Mouse (Mus musculus) gastrocnemius, postnatal 10 days (tissue): ENCODE results near the gene Trpm4. TPM values are rescaled to one million over a fixed set of nuclear protein-coding genes. Genes with fewer than 3 reads are reported as not detected.
"Not testable (repeated sequence)": the region's sequence is repeated elsewhere in the genome, so short reads cannot be mapped to it uniquely, and the experiment has no call there.

Source experiments
- DNase-seq: peaks from one replicate; pipeline ENCODE4 v3.0.0; 2021; ENCODE audit warnings: mixed read lengths
- long read RNA-seq, 2 experiments: library from polyadenylated mRNA; stranded (forward); transcript quantifications; one replicate each; pipeline ENCODE4 v2.0.0; 2021
- total RNA-seq, 2 experiments: library from RNA; stranded (reverse); gene quantifications; 2 replicates each; pipeline ENCODE4 v1.2.3; 2021

Gene Trpm4
- 10 to 100 TPM; 25.5 to 35.2 TPM for total RNA-seq
- long read RNA-seq, experiment 1, full-length matches to known transcripts: 16 of 83 reads
- long read RNA-seq, experiment 1, partial matches to known transcripts: 17 of 83 reads
- long read RNA-seq, experiment 1, other reads (novel, unspliced or antisense): 50 of 83 reads
- long read RNA-seq, experiment 2, full-length matches to known transcripts: 17 of 56 reads
- long read RNA-seq, experiment 2, partial matches to known transcripts: 7 of 56 reads
- long read RNA-seq, experiment 2, other reads (novel, unspliced or antisense): 32 of 56 reads

DNA sequence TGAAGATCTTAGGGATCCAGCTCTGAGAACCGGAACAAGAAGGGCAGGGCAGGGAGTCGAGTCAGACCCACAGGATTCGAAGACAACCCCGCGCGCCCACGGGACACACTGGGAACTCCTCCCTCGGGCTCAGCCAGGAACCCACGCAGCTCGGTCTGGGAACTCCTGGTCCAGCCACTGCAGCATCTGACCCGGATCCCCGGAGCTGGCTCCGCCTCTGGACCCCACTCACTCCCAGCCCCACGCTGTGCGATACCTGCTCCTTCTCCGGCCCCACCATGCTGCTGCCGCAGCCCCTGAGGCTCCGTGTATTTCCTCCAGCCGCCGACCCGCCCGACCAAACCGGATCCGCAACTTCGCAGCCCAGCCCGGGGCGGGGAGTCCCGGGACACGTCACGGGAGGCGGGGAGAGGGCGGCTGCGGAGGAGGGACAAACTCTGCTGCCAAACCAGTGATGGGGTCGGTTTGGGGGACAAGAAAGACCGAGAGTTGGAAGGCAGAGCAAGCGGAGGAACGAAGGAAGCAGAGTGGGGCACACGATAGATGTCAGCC lies at the start of gene Trpm4:
TSS of gene Trpm4 (minus strand) at position 350 of the 552 bp plus-strand sequence.
- DNase-seq: peak; percentile 91

DNA sequence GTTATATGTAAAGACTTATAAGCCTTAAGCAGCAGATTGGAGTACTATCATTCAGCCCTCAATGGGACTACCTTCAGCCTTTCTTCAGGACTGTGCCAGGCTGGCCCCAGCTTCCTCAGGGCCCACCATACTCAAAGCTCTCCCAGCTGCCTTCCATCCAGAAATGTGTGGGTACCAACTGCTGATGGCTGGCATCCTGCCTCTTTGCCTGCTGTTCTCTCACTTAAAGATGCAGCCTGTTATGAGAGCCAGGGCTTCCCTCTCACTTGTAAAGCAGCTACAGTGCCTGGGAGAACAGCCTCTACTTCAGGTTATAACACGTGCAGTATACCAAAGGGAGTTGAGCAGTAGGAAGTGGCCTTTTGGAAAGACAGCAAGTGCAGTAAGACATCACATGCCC lies 42.5 kb upstream of the Trpm4 start:
- no peak for DNase-seq

DNA sequence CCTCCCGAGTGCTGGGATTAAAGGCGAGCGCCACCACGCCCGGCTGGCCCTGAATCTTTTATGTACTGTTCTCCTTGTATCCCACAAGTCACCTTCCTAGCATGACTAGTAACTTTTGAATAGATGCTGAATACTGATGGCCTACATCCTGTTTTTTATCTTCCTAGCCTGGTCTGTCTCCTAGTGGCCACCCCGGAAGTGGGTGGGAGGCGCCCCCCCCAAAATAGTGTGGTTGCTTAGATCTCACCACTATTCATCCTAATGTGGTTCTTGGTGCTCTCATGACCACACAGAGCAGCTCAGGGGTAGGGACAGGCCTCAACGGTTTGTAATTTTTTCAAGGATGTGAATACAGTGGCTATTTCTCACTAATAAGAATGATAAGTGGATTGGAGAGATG lies 41.0 kb upstream of the Trpm4 start:
- DNase-seq: no peak

DNA sequence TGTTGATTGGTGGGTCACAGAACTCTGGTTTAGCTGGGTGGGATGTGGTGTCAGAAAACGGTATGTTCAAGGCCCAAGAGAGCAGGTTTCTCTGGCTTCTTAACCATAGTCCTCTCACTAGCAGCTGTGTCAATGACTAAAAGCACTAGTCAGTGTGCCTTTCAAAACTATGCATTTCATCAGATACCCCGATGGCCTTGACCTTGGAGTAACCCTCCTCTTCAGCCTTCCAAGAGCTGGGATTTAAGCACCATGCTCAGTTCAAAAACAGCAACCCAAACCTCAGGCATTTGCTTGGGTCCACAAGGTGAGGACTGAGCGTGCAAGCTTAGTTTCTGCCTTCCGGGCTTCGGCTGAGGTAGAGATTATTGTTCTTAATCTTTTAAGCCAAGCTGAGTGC lies 38.8 kb upstream of the Trpm4 start:
- DNase-seq: no peak

DNA sequence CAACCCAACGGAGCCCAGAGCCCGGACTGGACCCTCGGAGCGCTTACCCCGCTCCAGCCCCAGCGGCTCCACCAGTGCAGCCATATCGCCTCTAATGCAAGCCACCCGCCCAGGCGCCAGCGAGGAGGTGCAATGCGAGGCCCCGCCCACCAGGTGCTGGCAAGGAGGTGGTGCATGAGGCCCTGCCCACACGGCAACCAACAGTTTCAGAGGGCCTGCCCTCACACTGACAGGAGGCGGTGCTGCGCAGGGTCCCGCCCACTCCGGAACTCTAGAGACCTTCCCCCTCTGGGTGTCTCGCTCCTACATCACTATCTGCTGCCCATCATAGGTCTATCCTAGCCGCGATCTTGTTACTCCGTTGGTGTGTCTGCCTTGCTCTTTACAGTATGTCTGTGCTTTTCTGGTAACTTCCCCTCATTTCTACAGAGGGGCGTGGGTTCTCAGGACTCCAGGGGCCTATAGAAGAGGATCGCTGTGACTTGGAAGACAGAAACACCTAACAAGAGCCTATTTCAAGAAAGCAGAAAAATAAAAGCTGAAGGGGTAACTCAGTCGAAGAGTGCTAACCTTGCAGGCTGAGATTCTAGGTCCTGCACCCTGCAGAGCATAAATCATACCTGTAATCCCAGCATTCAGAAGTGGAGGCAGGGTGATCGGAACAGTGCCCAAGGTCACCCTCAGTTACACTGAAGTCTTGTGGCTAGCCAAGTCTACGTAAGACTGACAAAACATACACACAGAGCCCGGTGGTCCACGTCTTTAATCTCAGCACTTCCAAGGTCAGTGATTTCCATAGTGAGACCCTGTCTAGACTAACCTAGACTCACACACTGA lies 37.1 kb upstream of the Trpm4 start, which contains the start of gene Lin7b:
TSS of gene Lin7b (minus strand) at position 109 of the 837 bp plus-strand sequence.
- peak; percentile 79 for DNase-seq

DNA sequence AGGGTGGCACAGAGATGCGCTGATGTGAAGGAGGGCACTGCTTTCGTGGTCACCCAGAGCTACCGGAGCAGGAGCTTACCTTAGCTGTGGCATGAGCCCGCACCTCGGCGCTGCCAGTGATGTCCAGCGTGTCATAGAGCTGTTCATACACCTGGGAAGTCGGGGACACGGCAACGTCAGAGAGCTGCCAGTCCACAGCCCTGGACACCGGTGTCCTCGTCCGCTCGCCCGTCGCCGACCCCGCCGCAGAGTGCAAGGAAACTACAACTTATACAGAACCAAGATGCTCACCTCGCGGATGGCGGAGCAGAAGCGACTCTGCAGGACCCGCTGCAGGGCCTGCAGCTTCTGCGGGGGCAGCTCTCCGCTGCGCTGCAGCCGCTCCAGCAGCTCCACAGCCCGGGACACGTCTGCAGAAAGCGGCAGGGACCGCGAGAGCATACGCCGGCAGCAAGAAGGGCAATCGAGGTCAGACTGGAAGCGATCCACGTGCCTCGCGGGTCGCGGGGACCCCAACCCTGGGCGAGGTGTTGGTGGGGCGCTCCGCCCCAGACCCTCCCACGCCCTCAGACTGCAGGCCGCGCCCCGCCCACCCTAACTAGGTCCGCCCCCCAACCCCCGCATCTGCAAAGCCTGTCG lies 36.4 kb upstream of the Trpm4 start:
- no peak for DNase-seq

DNA sequence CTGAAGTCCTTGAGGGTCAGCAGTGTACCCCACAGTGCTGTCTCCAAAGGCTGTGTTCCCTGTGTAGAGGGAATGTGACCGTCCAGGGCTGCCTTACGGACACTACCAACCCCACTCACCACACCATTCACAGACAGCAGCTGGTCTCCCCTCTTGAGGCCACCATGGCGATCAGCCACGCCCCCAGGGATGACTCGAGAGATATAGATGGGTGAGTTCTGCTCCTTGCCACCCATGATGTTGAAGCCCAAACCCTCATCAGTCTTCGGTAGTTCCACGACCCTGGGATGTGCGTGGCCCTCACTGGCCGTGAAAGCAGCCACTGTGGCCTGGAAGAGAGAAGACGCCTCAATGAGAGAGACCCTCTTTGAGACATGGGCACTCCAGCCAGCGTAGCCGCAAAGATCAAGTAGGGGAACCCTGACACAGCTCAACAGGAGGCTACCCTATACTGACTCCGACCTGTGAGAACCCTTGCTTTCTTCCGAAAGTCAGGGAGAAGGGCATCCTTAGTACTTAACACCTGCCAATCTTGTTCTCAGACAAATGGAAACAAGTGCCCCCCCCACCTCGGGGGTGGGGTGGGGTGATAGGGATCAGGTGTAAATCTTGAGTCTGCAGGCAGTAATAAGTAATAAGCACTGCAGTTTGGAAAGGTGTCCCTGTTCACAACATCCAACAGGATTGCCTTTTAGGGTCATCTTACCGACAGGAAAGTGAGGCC lies 35.6 kb upstream of the Trpm4 start:
- DNase-seq: no peak

DNA sequence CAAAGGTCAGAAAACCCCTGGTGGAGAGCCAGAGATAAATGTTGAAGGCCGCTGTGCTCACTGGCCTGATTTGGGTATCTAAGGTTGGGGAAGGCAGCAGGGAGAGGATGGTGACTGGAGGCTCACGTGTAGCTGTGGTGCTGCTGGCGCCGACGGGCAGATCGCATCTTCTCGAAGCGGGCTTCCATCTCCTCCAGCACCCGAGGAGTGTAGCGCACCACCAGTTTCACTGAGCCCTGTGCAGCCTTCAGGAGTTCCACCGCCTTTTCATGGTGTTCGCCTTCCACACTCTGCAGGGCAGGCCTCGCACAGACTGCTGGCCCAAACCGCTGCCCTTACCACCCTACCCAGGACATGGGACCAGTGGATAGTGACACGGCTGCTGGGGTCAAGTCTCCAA lies 34.6 kb upstream of the Trpm4 start:
- DNase-seq: no peak

DNA sequence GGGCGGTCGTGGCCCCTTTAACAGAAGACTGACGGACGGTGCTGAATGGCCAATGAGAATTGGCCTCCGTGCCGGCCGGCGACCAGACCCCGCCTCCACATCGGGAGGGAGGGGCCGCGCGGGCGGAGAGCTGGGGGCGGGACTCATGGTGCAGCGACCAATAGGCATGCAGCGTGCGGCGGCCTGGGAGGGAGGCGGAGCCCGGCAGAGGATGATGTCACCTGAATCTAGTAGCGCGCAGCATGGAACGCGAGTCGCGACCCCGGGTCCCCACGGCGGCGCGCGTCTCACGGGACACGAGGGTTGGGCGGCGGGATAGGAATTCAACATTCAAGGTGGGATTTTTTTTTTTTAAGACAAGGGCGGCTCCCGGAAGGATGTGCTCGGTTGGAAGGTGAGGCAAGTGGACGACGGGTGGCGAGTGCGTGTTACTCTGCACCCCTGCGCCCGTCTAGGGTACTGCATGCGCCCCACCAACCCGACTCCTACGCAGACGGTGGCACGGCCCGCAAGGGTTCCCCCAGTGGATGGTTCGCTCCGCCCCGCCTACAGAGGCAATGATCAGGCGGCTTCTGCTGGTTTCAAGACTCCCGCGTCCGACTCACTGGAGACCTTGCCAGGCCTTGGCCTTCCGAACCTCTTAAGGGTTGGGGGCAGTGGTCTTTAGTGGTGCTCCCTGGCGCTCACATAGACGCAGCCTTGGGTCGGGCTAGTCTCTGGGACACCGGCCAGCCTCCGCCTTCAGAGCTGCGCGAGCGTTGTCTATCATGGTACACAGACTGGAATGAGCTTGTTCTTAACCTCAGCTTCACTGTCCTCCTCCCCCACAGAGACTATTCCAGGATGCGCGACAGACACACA lies 33.7 kb upstream of the Trpm4 start:
- peak; percentile 98 for DNase-seq

DNA sequence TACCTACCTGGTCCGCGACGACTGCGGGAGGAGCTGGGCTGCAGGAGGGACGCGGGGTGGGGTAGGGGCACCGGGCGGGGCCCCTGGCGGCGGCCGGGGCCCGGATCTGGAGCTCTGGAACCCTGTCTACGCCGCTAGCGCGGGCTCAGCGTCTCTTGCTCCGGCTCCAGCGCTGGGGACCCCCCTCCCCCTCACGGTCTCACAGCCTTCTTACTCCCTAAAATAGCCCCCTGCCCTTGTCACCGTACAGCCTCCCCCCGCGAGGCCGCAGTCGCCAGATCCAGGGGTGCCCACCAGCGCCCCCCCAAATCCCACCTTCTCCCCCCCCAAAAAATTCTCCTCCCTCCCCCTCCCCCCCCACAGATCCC lies 33.1 kb upstream of the Trpm4 start, which contains the start of gene Ppfia3:
TSS of gene Ppfia3 (minus strand) at position 368 of the 368 bp plus-strand sequence.
- no peak for DNase-seq

DNA sequence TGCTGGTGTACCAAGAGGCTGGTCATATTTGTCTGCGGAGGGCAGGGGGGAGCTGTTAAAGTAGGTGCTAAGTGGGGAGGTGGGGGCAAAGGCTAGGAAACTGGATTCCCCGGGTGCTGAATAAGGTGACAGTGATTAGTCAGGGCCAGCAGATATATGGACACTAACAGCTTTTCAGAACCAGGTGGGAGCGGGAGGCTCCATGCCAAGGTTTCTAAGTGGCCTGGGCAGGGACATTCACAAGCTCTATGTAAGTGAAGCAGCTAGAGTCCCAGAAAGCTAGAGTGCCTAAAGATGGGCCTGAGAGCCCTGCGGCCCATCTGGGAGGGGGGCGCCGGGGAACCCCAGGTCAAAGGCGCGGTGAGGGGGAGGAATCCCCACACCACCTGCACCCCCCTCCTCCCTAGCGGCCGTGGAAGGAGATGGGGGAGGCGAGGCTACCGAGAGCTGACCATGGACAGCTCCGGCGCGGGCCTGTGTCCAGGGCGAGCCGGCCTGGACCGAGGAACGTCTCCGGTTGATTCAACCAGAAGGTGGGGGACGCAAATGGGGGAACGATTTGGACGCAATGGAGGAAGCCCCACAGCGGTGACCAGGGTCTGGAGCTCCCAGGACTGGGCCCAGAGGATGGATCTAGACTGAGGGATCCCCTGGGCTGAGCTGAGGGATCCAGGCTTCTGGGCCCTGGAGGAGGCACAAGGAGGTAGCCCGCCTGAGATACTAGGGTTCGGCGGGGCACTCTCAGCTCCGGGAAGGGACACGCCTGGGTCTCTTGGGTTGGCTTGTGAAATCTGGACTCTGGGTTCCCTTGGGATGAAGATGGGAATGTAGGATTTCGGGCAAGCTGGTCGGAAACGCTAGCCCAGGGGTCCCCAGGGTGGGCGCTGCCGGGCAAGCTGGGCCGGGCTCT lies 32.4 kb upstream of the Trpm4 start:
- DNase-seq: peak; percentile 74

DNA sequence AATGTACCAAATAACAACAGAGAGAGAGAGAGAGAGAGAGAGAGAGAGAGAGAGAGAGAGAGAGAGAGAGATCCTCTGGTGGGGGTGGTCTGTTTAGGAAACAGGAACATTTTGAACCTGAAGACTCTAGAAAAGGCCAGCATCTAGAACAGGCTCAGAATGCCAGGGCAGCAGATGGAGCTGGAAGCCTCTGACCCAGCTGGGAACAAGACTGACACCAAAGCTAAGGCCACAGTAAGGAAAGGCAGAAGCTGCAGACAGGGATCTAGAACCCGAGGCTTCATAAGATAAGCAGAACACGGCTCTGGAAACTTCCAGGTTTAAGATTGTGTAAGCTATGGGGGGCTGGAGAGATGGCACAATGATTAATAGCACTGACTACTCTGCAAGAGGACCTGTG lies 30.4 kb upstream of the Trpm4 start:
- no peak for DNase-seq

DNA sequence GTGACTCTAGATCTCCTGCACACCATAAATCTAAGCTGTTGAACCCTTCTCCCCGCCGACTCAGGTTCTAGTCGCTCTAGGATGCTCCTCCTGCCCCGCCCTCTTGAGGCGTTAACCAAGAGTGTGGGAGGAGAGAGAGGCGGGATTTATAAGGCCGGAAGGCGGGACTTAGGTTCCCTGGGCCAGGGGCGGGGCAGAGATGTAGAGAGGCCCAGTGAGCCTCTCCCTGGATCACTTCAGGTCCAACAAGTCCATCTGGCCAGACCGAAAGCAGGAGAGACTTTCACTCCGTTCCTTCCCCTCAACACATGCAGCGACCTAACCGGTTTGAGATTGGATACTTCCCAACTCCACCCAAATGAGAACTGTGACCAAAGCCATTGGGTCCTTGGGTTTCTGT lies 29.2 kb upstream of the Trpm4 start:
- DNase-seq: no peak

DNA sequence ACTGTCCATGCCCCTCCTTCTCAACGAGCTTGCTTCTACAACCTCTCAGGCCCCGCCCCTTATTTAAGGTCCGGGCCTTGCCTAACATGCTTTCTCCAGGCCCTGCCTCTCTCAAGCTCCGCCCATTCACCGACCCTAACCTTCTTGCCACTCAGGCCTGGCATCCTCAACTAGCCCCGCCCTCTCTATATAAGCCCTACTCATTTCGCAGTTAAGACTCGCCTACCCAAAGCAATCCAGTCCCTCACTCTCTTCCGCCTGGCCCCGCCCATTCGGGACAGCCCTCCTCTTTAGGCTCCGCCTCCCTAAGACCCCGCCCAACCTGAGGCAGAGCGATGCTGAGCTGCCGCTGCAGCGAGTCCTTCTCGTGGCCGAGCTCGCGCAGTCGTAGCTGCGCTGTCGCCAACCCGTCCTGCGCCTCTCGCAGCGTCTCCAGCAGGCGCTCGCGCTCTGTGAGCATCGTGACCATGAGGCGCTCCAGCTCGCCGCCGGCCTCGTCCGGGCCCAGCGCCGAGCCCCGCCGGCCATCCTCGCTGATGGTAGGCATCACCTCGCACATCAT lies 27.7 kb upstream of the Trpm4 start:
- DNase-seq: peak; percentile 53

DNA sequence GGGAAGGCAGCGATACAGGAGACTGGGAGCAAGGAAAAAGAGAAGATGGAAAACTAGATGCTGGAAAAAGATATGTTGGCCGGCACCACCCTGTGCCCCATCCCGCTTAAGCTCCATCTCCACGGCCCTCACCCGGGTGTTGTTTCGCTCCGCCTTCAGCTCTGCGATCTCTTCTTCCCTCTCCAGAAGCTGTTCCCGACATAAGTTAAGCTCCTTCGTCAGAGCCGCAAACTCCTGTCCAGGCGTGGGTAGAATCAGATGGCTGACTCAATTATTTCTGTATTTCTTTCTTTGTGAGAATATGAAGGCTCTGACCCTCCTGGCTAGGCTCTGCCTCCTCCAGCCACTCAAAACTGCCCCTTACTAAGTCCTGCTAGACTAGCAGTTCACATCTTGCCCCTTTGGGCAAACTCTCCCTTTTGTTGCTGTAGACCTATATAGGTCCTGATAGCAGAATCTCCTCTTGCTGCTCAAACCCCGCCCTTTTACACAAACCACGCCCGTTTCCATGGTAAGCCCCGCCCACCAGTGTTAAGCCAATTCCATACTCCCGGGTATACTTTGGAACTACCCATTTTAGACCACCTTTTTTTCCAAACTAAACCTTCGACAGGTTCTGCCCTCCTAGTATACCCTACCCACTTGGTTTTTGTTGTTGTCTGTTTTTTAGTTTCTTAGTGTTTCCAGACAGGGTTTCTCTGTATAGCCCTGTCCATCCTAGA lies 27.0 kb upstream of the Trpm4 start:
- DNase-seq: no peak

DNA sequence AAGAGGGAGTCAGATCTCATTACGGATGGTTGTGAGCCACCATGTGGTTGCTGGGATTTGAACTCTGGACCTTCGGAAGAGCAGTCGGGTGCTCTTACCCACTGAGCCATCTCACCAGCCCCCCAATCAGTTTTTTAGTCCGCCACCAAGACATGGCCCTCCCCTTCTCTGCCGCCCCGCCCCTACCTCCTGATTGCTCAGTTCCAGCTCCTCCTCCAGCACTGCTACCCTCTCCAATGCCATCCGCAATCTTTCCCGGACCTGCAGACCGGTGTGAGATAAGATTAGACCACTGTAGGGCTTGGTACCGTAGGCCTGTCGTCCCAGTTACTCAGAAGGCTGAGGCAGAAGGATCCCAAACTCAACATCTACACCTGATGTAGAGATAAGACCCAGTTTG lies 25.5 kb upstream of the Trpm4 start:
- not testable (repeated sequence) for DNase-seq

DNA sequence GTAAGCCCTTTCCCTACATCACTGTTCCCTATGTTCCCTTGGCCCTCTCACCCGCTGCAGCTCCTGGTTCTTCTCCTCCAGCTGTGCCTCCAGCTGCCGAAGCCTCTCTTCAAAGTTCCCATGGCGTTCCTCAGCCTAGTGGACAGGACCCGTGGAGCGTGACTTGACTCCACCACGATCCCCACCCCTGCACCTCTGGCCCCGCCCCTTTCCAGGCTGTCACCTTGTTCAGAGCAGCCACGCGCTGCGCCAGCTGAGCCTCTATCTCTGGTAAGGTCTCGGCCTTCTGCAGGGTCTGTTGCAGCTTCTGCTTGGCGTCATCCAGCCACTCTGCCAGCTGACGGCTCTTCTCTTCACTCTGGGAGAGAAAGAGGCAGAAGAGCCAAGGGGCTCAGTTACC lies 22.5 kb upstream of the Trpm4 start:
- no peak for DNase-seq

DNA sequence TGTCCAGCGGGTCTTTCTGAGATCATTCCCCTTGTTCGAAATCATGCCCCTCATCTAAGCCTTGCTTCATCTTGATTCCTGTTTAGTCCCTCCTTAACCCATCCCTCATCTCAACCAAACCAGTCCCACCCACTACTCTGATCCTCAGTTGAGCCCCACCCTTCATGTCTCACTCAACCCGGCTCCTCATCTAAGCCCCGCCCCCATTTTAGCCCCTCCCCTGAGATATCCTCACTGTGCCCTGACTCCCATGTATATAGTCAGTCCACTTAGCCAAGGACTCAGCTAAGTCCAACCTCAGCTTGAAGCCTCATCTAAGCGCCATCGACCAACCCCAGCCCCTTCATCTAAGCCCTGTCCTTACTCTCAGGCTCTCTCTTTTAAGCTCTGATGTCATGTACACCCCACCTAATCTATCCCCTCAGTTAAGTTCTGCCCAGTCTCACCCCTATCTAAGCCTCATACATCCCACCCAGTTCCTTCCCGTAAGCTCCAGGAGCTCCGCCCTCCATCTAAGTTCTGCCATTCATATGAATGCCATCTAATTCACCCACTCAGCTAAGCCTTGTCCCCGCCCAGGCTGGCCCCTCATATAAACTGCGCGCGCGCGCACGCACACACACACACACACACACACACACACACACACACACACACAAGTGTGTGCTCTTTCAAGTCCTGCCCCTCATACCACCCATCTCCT lies 21.9 kb upstream of the Trpm4 start:
- DNase-seq: no peak
